Mouse (Mus musculus) adipocyte (in vitro differentiated cells): ENCODE measurements at regions not wholly inside any gene's neighbourhood (a gene's known extent, or its start where the extent isn't known, plus 50 kb on each side); places are given as distances from the start of the nearest gene placed in this dataset.
"Not testable (repeated sequence)": the region's sequence is repeated elsewhere in the genome, so short reads cannot be mapped to it uniquely, and the experiment has no call there.

Experiments used
- DNase-seq: peaks from one replicate; pipeline ENCODE4 v3.0.0-alpha.2; 2016; ENCODE audit warnings: low spot score

DNA sequence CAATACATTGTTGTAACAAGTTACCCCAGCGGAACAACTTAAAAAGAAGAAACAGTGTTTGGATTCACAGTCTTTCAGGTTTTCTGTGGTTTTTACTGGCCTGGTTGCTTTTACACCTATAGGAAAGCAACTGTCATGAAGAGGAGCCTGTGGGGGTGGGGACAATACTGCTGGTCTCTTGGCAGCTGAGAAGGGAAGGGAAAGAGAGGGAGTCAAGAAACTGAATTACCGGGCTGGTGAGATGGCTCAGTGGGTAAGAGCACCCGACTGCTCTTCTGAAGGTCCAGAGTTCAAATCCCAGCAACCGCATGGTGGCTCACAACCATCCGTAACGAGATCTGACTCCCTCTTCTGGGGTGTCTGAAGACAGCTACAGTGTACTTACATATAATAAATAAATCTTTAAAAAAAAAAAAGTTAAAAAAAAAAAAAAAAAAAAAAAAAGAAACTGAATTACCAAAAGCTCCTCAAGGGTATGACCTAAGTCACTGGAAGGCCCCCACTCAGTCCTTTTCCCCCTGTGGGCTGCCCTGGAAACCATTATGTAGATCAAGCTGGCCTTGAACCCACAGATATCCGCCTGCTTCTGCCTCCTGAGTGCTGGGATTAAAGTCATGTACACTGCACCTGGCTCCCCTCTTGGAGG, 114.3 kb upstream of the Nebl start:
- DNase-seq = not testable (repeated sequence)

DNA sequence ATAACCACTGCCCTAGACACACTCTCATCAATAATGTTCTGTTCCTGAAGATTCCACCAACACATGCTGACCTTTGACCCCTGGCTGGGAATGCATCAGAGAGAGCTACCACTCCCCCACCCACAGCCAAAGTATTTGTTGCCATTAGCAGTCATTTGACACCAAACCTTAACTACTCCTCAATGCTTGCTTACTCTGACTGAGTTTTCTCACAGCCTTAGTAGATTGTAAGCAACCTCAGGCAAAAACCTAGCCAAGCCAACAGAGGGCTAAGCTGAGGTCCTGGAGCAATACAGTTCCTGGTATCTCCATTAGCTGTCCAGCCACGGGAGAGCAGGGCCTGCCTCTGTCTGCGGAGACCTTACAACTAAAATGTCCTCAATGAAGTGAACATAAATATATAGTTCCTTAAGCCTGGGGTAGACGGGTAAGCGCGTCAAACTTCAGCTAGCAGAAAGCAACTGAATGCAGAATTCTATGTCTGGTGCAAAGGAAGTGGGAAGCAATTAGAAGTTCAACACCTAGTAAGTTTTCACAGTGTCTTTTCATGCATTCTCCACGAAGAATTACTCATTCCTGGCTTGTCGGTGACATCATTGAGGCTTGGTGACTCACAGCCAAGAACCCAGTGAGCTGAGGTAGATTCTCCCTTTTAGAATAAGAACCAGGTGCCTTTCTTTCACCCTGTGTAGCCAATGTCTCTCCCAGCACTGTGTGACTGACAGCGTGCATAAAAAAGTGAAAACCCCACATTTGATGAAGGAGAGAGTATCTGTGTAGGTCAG, 113.6 kb upstream of the Nebl start:
- DNase-seq = no peak

DNA sequence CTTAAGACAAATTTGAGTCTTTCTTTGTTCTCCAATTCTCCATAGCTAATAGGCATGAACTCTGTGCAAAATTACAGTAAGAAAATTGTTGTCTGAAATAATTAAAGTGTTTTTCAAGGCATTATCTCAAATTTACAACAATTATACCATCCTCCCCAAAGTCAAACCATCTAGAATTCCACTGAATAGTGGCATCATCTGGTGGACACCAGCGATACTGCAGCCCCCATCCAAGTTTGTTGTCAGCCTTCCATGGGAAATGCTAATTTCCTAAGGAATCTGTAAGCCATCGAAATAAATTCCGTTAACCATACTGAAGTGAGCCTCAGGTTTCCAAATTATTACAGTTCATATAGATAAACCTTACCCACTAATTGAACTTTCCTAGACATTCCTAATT, 110.7 kb upstream of the Nebl start:
- DNase-seq = no peak

DNA sequence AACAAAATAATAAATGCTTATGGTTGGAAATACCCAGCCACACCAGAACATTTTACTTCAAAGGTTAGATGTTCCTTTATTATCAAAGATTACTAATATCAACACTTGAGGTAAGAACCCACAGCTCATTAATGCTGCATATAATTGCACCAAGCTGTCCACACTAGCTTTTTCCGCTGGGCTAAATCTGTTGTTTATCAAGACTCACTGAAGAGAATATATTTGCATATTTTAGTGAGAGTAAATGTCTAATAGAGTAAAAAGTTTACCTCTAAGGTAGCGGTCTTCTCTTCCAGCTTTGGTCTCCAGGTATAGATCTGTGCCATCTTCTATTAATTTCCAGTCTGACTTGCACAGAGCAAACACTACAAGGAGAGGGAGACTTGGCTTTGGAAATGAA, 110.3 kb upstream of the Nebl start:
- no peak for DNase-seq

DNA sequence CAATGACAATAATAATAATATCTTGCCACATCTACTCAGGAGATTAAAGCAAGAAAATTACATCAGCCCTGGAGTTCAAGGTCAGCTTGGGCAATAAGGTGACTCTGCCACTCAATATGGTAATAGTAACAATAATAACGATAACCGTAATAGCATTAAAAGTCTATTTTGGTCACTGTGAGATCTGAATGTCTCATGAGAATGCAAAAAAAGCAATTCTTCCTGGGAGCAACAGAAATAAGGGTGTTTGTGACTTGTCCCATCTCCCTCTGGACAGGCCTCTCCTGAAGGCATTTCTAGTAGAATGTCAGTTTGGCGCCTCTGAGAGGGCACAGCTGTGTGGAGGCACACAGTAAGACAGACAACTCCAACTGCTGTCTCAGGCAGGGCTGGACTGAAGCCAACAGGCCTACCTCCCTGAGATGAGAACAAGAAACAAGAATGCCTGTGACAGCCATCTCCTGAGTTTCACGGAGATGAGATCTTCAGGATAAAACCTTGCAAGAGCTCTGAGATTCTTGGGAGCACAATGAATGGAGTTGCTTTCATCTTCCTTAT, 109.8 kb upstream of the Nebl start:
- no peak for DNase-seq

DNA sequence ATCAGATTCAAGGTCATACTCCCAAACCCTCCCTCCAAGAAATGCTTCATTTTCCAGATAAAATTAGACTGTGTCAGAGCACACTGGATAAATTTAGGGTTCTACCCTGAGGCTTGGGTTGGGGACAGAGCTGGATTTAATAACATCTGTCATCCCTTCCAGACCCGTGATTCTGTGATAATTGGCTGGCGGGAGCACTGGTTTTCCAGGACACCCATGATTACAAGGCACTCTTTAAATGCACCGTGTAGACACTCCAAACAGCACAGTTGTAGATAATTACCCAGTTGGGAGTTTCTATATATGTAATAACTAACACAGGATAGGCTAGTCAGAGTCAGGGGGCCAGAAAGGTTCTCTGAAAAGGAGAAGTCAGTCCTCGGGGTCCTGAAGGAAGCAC, 108.4 kb upstream of the Nebl start:
- no peak for DNase-seq

DNA sequence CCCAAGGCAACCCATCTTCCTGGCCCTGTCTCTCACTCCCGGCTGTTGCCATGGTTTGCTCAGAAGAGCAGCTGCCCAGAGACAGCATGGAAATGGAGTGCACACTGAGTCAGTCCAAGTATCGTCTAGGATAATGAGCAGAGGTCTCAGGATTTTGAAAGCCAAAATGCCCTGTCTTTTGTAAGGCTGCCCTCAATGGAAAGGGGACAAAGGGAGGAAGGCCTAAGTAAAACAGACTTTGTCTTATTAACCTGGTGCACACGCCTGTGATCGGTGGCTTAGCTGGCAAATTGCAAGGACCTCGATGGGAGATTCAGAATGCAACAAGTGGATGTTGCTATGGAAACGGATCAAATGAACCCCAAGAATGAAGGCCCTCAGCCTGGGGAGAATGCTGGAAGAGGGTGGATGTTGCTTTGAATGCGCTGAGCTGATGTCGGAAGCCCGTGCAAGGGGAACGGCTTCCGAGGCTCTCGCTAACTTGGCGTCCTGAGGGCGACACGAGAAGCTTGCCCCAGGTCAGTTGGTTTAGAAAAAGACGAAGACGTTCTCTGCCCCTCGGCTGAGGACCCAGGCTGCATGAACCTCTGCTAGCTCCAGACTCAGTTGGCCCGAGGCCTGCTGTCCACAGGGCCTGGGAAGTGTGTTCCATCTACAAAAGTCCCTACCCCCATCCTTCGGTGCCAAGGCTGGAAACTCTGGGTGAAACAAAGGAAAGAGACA, 107.8 kb upstream of the Nebl start:
- DNase-seq = no peak

DNA sequence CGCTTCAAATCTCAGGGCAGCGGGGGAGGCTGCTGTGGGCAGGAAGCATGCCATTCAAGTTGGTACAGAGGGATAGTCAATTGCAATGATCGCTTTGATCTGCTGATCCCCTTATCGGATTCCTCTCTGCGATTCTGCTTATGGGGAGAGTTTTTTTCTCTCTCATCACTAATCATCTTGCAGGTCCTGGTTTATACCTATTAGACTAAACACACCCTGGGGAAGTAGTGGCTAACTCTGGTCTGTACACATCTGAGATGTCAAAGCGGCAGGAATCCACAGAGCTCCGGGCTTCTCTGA, 107.1 kb upstream of the Nebl start:
- DNase-seq = no peak

DNA sequence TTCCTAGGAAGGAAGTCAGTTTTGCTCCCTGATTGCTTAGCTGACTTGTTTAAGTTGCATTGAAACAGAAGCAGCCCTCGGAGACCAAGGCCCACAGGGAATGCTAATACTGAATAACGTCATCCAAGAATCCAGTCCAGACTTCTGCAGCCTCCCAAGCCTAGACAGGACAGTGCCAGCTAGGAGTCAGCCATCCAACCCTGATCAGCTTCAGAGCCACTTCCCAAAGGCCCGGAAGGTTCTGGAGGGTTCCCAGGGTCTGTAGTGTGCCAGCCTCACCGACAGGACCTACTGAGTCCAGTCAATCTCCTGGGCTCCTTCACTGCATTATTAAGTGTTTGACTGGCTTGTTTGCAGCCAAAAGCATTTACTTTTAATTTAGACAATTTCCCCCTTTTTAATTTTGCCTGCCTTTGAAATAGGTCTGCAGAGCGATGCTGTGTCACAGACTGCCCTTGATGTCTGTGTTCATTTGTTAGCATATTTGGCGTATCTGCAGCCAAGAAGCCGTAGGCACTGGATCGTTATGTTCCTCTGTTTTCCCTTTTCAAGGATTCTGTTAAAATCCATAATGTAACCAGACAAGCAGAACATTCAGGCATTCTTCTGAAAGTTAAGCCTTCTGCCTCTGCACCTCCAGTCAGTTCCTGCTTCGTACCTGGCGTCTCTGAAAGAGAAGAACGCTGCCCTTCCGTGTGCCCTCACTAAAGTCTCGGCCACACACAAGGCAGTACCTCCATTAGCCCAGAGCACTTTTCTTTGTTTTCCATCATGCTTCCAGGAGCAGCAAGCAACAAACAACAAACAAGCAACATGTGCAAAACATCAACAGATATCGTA, 106.5 kb upstream of the Nebl start:
- DNase-seq = no peak

DNA sequence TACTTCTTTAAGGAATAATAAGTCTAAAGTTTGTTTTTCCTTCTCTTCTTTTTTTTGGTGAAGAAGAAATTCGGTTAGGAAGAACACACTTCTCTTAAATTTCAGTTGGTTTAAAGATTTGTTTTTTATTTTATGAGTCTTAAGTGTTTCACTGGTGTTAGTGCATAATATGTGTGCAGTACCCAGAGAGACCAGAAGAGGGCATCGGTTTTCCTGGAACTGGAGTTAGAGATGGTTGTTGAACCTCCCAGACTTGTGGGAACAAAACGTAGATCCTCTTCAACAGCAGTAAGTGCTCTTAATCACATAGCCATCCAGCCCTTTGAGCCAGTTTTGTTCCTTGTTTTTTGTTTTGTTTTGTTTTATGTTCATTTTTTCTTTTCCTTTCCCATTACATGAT, 101.5 kb upstream of the Nebl start:
- no peak for DNase-seq

DNA sequence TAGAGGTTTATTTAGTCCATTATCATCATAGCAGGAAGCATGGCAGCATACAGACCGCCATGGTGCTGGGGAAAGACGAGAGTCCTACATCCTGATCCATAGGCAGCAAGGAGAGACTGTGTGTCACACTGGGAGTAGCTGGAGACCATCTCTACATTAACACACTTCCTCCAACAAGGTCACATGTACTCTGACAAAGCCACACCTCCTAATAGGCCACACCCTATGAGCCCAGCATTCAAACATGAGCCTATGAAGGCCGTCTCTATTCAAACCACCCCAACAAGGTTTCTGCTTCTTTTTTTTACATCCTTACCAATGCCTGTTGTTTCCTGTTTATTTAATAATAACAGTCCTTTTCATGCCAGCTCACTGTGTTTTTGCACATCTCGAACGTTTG, 99.0 kb upstream of the Nebl start:
- DNase-seq = no peak

DNA sequence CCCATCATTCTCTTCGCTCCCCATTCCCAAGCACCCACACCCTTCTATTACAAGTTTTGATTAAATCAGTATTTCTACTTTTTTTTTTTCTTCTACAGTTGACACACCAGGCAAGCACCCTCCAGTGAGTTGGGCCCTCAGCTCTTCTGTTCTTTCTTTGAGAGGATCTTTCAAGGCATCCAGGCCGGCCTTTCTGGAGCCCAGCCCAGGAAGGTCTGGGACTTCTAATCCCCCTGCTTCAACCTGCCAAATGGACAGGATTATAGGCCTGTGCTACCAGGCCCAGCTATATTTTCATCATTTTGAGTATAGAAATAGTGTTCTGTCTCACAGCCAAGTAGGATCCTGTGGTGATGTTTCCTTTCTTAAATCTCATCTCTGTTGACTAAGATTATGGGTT, 94.0 kb upstream of the Nebl start:
- no peak for DNase-seq

DNA sequence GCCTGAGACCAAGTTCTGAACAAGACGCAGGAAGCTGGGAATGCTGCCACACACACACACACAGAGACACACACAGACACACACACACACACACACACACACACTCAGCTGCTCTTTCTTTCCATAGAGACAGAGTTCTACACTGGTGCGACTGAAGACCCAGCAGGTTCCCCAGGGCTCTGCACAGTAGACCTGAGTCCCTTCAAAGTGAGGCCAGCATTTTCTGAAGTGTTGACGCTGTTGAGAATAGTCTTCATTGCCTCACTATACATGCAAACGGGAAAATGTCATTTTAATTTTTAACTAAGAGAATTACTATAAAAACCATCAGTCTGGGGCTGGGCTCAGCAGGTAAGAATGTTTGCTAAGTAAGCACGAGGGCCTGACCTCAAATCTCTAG, 92.9 kb upstream of the Nebl start:
- no peak for DNase-seq

DNA sequence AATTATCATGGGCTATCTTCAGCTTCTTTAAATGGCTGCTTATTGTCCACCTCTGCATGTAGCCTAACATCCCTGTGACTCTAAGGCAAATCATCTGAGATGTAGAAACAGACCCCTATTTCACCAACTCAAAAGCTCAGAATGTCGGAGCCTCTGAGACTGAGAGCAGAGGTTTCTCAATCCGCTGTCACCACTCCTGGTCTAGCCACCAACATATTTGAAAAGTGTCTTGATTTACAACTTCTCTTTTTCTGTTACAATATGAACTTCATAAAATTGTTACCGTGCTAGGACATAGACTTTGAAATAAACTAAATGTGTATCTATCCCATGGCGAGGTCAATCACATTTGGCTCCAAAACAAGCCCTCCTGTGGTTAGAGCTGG, 91.3 kb upstream of the Nebl start:
- no peak for DNase-seq

DNA sequence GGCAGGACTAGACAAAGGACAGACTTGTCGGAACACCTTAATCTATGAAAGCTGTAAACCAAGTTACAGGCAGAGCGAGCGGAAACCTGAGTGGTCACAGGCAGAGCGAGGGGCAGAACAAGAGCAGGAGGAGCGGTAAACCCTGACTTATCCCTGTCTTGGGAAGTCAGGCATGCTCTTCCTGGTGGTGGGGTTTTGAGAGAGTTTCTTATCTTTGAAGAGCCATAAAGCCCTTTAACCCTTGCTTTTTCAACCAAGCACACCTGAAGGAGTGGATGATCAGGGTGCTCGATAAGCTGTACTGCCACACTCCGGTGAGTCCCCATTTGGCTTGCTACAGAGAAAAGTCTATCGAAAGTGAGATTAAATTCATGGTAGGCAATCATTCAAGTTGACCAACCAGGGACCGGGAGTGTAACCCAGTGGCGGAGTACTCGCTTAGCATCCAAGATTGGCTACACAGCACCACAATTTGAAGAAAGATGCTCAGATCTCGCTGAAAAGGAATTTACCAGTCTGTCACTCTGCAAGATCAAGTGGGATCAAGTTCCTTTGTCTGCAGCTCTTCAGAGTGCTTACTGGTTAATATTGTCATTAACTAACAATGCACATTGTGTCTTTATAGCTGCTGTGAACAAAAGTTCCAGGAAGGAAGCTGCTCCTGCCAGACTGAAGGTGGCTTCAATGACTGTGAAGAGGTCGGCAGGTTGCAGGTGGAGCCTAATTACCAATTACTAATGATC, 90.8 kb upstream of the Nebl start:
- no peak for DNase-seq

DNA sequence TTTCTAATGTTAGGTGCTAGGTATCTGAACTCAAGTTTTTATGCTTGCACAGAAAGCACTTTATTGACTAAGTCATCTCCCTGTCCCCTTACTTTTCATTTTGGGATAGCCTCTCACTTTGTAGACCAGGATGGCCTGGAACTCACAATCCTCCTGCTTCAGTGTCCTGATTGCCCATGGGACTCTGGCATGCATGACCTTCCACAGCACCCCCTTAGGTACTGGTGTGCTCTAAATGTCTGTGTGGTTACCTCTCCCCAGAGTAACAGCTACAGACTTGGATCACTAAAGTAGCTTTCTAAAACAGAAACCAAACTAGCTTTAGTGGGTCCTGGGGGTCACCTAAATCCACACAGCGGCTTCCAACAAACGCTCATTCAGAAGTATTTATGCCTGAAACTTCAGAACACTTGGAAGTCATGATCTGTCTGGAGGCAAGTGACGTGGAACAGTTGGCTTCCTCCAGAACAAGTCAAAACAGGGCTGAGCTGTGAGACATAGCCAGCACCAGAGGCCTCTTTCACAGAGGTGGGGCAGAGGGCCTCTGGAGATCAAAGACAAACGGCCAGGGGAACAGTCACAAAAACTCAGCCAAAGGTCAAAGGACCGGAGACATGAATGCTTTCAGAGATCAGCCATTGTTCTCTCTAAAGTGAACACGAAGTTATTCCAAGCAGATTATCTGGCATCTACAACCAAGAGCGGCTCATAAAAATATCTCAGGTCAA, 80.8 kb upstream of the Nebl start:
- DNase-seq = no peak
